Mouse (Mus musculus): ENCODE measurements around the gene Ocrl. TPM values are rescaled to one million over a fixed set of nuclear protein-coding genes. Genes with fewer than 3 reads are reported as not detected.

The Ocrl gene
- polyA plus RNA-seq, 1 experiment, result 4.9 TPM

DNA sequence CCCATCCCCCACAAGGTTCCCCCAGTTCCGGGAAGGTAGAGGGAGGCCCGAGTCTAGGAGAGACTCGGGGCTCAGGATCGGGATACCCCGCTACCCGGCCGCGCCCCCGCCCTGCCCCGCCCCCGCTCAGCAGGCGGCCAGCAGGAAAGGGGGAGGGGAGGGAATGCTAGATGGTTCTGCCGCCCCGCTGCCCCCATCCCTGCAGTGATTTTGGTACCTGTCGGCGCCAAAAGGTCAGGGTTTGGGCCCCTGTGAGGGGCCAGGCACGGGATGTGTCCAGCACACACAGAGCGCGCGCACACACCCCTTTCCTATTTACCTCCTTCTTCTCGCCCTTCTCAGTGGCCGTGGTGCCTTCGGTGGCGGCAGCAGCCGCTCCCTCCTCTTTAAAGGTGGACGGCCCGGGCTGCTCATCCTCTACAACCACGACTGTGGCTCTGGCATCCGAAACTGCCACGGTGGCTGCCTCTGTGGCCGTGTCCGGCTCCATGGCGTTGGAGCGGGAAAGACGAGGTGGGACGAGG, 20.2 kb upstream of the Ocrl start:
- Histone ChIP-seq H3K4me3 (no peak overlapping the region), H3K4me2 (ENCODE audit: low read depth) (peak overlapping the region; percentile 34), H3K27me3 (ENCODE audit: control insufficient read depth, insufficient read depth, insufficient read length) (peaks cover 4% of the 10 kb centered on the region), H3K79me2 (ENCODE audit: control insufficient read depth, insufficient read depth) (no peaks in the 10 kb centered on the region), H3K36me3 (ENCODE audit: control insufficient read depth, insufficient read depth) (no peaks in the 10 kb centered on the region), H3ac (ENCODE audit: control insufficient read depth, insufficient read length) (no peak overlapping the region)
- TF ChIP-seq MYOD1 (IDR thresholded peaks at IDR 0.05; ENCODE audit: control insufficient read depth in 1 of 3, insufficient read length in 2 of 3, low read depth in 2 of 3) (no peak), TCF3 (IDR thresholded peaks at IDR 0.05; ENCODE audit: insufficient read length, low read depth) (no peak), MAX (IDR thresholded peaks at IDR 0.05; ENCODE audit: low read depth) (no peak), USF1 (IDR thresholded peaks at IDR 0.05; ENCODE audit: low read depth) (no peak), SRF (IDR thresholded peaks at IDR 0.05; ENCODE audit: control insufficient read depth, insufficient read length, low read depth) (no peak), REST (IDR thresholded peaks at IDR 0.05; ENCODE audit: insufficient read depth, insufficient read length) (no peak), MYOG (IDR thresholded peaks at IDR 0.05; ENCODE audit: control insufficient read depth in 1 of 3, insufficient read depth in 1 of 3, insufficient read length in 2 of 3, low read depth in 2 of 3) (no peak), E2F4 (IDR thresholded peaks at IDR 0.05; ENCODE audit: insufficient read depth) (no peak), CEBPB (IDR thresholded peaks at IDR 0.05; ENCODE audit: insufficient read depth, poor library complexity, severe bottlenecking) (no peak), POLR2A (IDR thresholded peaks at IDR 0.05; ENCODE audit: insufficient read length, low read depth) (no peak), TCF12 (IDR thresholded peaks at IDR 0.05; ENCODE audit: insufficient read depth, poor library complexity, severe bottlenecking) (no peak), POLR2AphosphoS2 (IDR thresholded peaks at IDR 0.05; ENCODE audit: insufficient read length, low read depth) (no peak)

- no peak within 1 kb of the TSS for H3K4me3 ChIP-seq
- TF ChIP-seq POLR2A (IDR thresholded peaks at IDR 0.05; ENCODE audit: insufficient read length, low read depth) (no peak), TCF12 (IDR thresholded peaks at IDR 0.05; ENCODE audit: insufficient read depth, poor library complexity, severe bottlenecking) (no peak), CEBPB (IDR thresholded peaks at IDR 0.05; ENCODE audit: insufficient read depth, poor library complexity, severe bottlenecking) (no peak), MYOG (IDR thresholded peaks at IDR 0.05; ENCODE audit: control insufficient read depth in 1 of 3, insufficient read depth in 1 of 3, insufficient read length in 2 of 3, low read depth in 2 of 3) (no peak), E2F4 (IDR thresholded peaks at IDR 0.05; ENCODE audit: insufficient read depth) (no peak), MAX (IDR thresholded peaks at IDR 0.05; ENCODE audit: low read depth) (no peak), TCF3 (IDR thresholded peaks at IDR 0.05; ENCODE audit: insufficient read length, low read depth) (no peak)
These were observed 19.7 kb upstream of the Ocrl start, which contains the start of gene Smarca1 for GRCm38 (mm10) chrX:47892431-47893024. TSS of gene Smarca1 (minus strand) at chrX:47892974.

GRCm38 (mm10) chrX:47912904-47913542, 836 bp downstream of the Ocrl start:
- peak overlapping the region; percentile 36 for H3K4me3 ChIP-seq
- H3ac ChIP-seq (ENCODE audit: control insufficient read depth, insufficient read length), result peak overlapping the region; percentile 33
- no peak for TF ChIP-seq MYOG (IDR thresholded peaks at IDR 0.05; ENCODE audit: control insufficient read depth in 1 of 3, insufficient read depth in 1 of 3, insufficient read length in 2 of 3, low read depth in 2 of 3)
- no peak for TF ChIP-seq MYOD1 (IDR thresholded peaks at IDR 0.05; ENCODE audit: control insufficient read depth in 1 of 3, insufficient read length in 2 of 3, low read depth in 2 of 3)
- no peak for TF ChIP-seq POLR2AphosphoS2 (IDR thresholded peaks at IDR 0.05; ENCODE audit: insufficient read length, low read depth)
- TF ChIP-seq TCF12 (IDR thresholded peaks at IDR 0.05; ENCODE audit: insufficient read depth, poor library complexity, severe bottlenecking), result no peak
- TF ChIP-seq SRF (IDR thresholded peaks at IDR 0.05; ENCODE audit: control insufficient read depth, insufficient read length, low read depth), result no peak
- no peak for TF ChIP-seq CEBPB (IDR thresholded peaks at IDR 0.05; ENCODE audit: insufficient read depth, poor library complexity, severe bottlenecking)
- no peak for TF ChIP-seq POLR2A (IDR thresholded peaks at IDR 0.05; ENCODE audit: insufficient read length, low read depth)
- no peak for TF ChIP-seq USF1 (IDR thresholded peaks at IDR 0.05; ENCODE audit: low read depth)
- no peak for TF ChIP-seq E2F4 (IDR thresholded peaks at IDR 0.05; ENCODE audit: insufficient read depth)
- no peak for TF ChIP-seq REST (IDR thresholded peaks at IDR 0.05; ENCODE audit: insufficient read depth, insufficient read length)
- no peak for TF ChIP-seq TCF3 (IDR thresholded peaks at IDR 0.05; ENCODE audit: insufficient read length, low read depth)
- no peak for TF ChIP-seq MAX (IDR thresholded peaks at IDR 0.05; ENCODE audit: low read depth)
- no peaks in the 10 kb centered on the region for H3K79me2 ChIP-seq (ENCODE audit: control insufficient read depth, insufficient read depth)
- H3K27me3 ChIP-seq (ENCODE audit: control insufficient read depth, insufficient read depth, insufficient read length), result no peaks in the 10 kb centered on the region
- H3K36me3 ChIP-seq (ENCODE audit: control insufficient read depth, insufficient read depth), result no peaks in the 10 kb centered on the region
- peak overlapping the region; percentile 56 for H3K4me2 ChIP-seq (ENCODE audit: low read depth)

More at GRCm38 (mm10) chrX:47892431-47893024, 19.7 kb upstream of the Ocrl start, which contains the start of gene Smarca1:
- peaks cover 4% of the 10 kb centered on the region for H3K27me3 ChIP-seq (ENCODE audit: control insufficient read depth, insufficient read depth, insufficient read length)
- no peaks in the 10 kb centered on the region for H3K79me2 ChIP-seq (ENCODE audit: control insufficient read depth, insufficient read depth)
- no peak within 1 kb of the TSS for H3ac ChIP-seq (ENCODE audit: control insufficient read depth, insufficient read length)
- no peaks in the 10 kb centered on the region for H3K36me3 ChIP-seq (ENCODE audit: control insufficient read depth, insufficient read depth)
- H3K4me2 ChIP-seq (ENCODE audit: low read depth), result peak within 1 kb of the TSS; percentile 34

- Histone ChIP-seq H3K4me2 (ENCODE audit: low read depth) (peak overlapping the region; percentile 56), H3K27me3 (ENCODE audit: control insufficient read depth, insufficient read depth, insufficient read length) (no peaks in the 10 kb centered on the region), H3K36me3 (ENCODE audit: control insufficient read depth, insufficient read depth) (no peaks in the 10 kb centered on the region), H3K79me2 (ENCODE audit: control insufficient read depth, insufficient read depth) (no peaks in the 10 kb centered on the region), H3K4me3 (peak overlapping the region; percentile 36), H3ac (ENCODE audit: control insufficient read depth, insufficient read length) (no peak overlapping the region)
- no peak for TF ChIP-seq MYOG (IDR thresholded peaks at IDR 0.05; ENCODE audit: control insufficient read depth in 1 of 3, insufficient read depth in 1 of 3, insufficient read length in 2 of 3, low read depth in 2 of 3)
- TF ChIP-seq MYOD1 (IDR thresholded peaks at IDR 0.05; ENCODE audit: control insufficient read depth in 1 of 3, insufficient read length in 2 of 3, low read depth in 2 of 3), result no peak
- no peak for TF ChIP-seq POLR2A (IDR thresholded peaks at IDR 0.05; ENCODE audit: insufficient read length, low read depth)
- TF ChIP-seq CEBPB (IDR thresholded peaks at IDR 0.05; ENCODE audit: insufficient read depth, poor library complexity, severe bottlenecking), result no peak
- TF ChIP-seq SRF (IDR thresholded peaks at IDR 0.05; ENCODE audit: control insufficient read depth, insufficient read length, low read depth), result no peak
- no peak for TF ChIP-seq TCF12 (IDR thresholded peaks at IDR 0.05; ENCODE audit: insufficient read depth, poor library complexity, severe bottlenecking)
- TF ChIP-seq E2F4 (IDR thresholded peaks at IDR 0.05; ENCODE audit: insufficient read depth), result no peak
- no peak for TF ChIP-seq REST (IDR thresholded peaks at IDR 0.05; ENCODE audit: insufficient read depth, insufficient read length)
- no peak for TF ChIP-seq USF1 (IDR thresholded peaks at IDR 0.05; ENCODE audit: low read depth)
- TF ChIP-seq POLR2AphosphoS2 (IDR thresholded peaks at IDR 0.05; ENCODE audit: insufficient read length, low read depth), result no peak
- no peak for TF ChIP-seq TCF3 (IDR thresholded peaks at IDR 0.05; ENCODE audit: insufficient read length, low read depth)
- no peak for TF ChIP-seq MAX (IDR thresholded peaks at IDR 0.05; ENCODE audit: low read depth)
These were observed 1.4 kb downstream of the Ocrl start for GRCm38 (mm10) chrX:47913543-47913938.
